In the genomic region with DNA sequence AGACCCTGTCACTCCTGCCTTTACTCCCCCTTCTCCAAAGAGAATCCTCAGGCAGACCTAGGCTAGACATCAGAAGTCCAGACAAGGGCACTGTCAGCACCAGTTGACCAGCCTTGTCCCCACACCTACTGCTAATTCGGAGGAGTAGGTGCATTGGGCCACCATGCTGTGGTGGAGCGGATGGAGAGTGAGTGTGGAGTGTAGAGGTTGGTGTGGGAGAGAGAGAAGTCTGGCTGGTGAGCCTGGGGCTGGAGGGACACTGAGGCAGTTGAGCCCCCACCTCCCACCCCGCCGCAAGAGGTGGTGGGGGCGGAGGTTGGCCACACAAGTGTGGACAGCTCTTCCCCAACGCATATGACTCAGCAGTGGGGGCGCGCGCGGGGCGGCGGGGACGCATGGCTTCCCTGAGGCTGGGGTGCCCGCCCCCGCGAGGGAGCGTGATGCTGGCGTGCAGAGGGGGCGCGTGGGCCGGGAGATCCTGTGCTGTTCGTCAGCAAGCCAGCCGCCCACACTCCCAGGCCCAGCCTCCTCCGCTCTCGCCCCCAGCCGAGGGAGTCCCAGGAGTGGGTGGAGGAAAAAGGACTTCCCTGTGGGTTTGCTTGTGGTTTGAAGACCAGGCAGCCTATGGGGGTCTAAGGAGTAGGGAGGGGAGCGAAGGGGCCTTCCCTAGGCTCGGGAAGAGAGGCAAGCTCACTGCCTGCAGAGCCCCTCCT, we compare ENCODE assay signal across 11 mouse cellular contexts. TPM values are rescaled to one million over a fixed set of nuclear protein-coding genes. Genes with fewer than 3 reads are reported as not detected.
DNase-seq lines count a peak whose midpoint lies in the region; ATAC-seq and TF ChIP-seq lines count a peak whose summit lies in the region.
"Had no signal": no experiment of that assay in that cellular context is flagged by ENCODE, and none has a peak within 500 bp of the region (broad histone marks: within the 10 kb centered on the region; RNA-seq: fewer than 3 reads in every experiment).

No protein-coding gene starts in this region.

- no peaks in the 10 kb centered on the region for H3K4me1 ChIP-seq in kidney, postnatal 0 days (replicated peaks; ENCODE audit: insufficient read depth, low read length)
- H3K4me1 ChIP-seq in embryonic facial prominence, embryonic 11.5 days (ENCODE audit: control insufficient read depth, insufficient read depth, low read length): no peaks in the 10 kb centered on the region; the same call in 1 of the 2 replicates
- H3K4me1 ChIP-seq in hindbrain, embryonic 10.5 days (replicated peaks): peaks cover 16% of the 10 kb centered on the region
- peaks cover 27% of the 10 kb centered on the region for H3K4me1 ChIP-seq in midbrain, embryonic 15.5 days

- 6% methylated on average over 28 of the region's 28 CpGs for WGBS in kidney, postnatal 0 days
- 7% methylated on average over 18 of the region's 28 CpGs for WGBS in embryonic facial prominence, embryonic 11.5 days
- WGBS in hindbrain, embryonic 10.5 days: 6% methylated on average over 28 of the region's 28 CpGs
- 7% methylated on average over 28 of the region's 28 CpGs for WGBS in midbrain, embryonic 15.5 days

- ATAC-seq in kidney, postnatal 0 days (replicated peaks; ENCODE audit: low FRiP score, low read depth): no peak
- no peak for ATAC-seq in embryonic facial prominence, embryonic 11.5 days (replicated peaks; ENCODE audit: insufficient number of reproducible peaks, low FRiP score, low TSS enrichment, low read depth)
- ATAC-seq in midbrain, embryonic 15.5 days (replicated peaks): peak; percentile 28; the same call in 1 of the 2 replicates
- ATAC-seq: lung, postnatal 0 days had no signal

- H3K9ac ChIP-seq in kidney, postnatal 0 days (ENCODE audit: low read depth, low read length): no peak overlapping the region
- no peak overlapping the region for H3K9ac ChIP-seq in embryonic facial prominence, embryonic 11.5 days (replicated peaks; ENCODE audit: low read length)
- no peak overlapping the region for H3K9ac ChIP-seq in midbrain, embryonic 15.5 days

- H3K4me2 ChIP-seq in kidney, postnatal 0 days (ENCODE audit: low read length): peak overlapping the region; percentile 13; the same call in 1 of the 2 replicates
- H3K4me2 ChIP-seq in embryonic facial prominence, embryonic 11.5 days (ENCODE audit: low read depth, low read length): peak overlapping the region; percentile 14
- H3K4me2 ChIP-seq in midbrain, embryonic 15.5 days: peak overlapping the region; percentile 45

- TF ChIP-seq CTCF in kidney, postnatal 0 days (IDR thresholded peaks at IDR 0.05; ENCODE audit: low read depth): no peak

- no peaks in the 10 kb centered on the region for H3K36me3 ChIP-seq in kidney, postnatal 0 days (ENCODE audit: insufficient read depth, low read length)
- H3K36me3 ChIP-seq in embryonic facial prominence, embryonic 11.5 days (replicated peaks; ENCODE audit: control insufficient read depth, insufficient read depth, low read depth, low read length): no peaks in the 10 kb centered on the region
- H3K36me3 ChIP-seq in hindbrain, embryonic 10.5 days: no peaks in the 10 kb centered on the region
- H3K36me3 ChIP-seq in midbrain, embryonic 15.5 days (replicated peaks): no peaks in the 10 kb centered on the region

- H3K27ac ChIP-seq in kidney, postnatal 0 days: no peak overlapping the region
- no peak overlapping the region for H3K27ac ChIP-seq in embryonic facial prominence, embryonic 11.5 days (replicated peaks; ENCODE audit: low read depth, low read length)
- H3K27ac ChIP-seq in hindbrain, embryonic 10.5 days: no peak overlapping the region
- no peak overlapping the region for H3K27ac ChIP-seq in midbrain, embryonic 15.5 days
- H3K27ac ChIP-seq: heart, adult 2 months had no signal

- H3K4me3 ChIP-seq in kidney, postnatal 0 days (replicated peaks; ENCODE audit: low read depth, low read length): no peak overlapping the region
- H3K4me3 ChIP-seq in embryonic facial prominence, embryonic 11.5 days (ENCODE audit: low read depth, low read length): no peak overlapping the region
- peak overlapping the region; percentile 38 for H3K4me3 ChIP-seq in hindbrain, embryonic 10.5 days
- peak overlapping the region; percentile 10; the same call in 1 of the 2 replicates for H3K4me3 ChIP-seq in midbrain, embryonic 15.5 days
- H3K4me3 ChIP-seq: heart, adult 2 months had no signal

- no peaks in the 10 kb centered on the region for H3K27me3 ChIP-seq in kidney, postnatal 0 days (ENCODE audit: insufficient read depth, low read length)
- no peaks in the 10 kb centered on the region for H3K27me3 ChIP-seq in embryonic facial prominence, embryonic 11.5 days (ENCODE audit: control insufficient read depth, insufficient read depth, low read length)
- H3K27me3 ChIP-seq in hindbrain, embryonic 10.5 days (ENCODE audit: insufficient read depth, poor library complexity, severe bottlenecking): peaks cover 44% of the 10 kb centered on the region
- H3K27me3 ChIP-seq in midbrain, embryonic 15.5 days (replicated peaks): no peaks in the 10 kb centered on the region

- H3K9me3 ChIP-seq in kidney, postnatal 0 days (replicated peaks; ENCODE audit: low read length): no peaks in the 10 kb centered on the region
- H3K9me3 ChIP-seq in embryonic facial prominence, embryonic 11.5 days (replicated peaks; ENCODE audit: control insufficient read depth, low read length): no peaks in the 10 kb centered on the region
- H3K9me3 ChIP-seq in hindbrain, embryonic 10.5 days: no peaks in the 10 kb centered on the region
- no peaks in the 10 kb centered on the region for H3K9me3 ChIP-seq in midbrain, embryonic 15.5 days

- DNase-seq in kidney, postnatal 0 days (ENCODE audit: low spot score): no peak
- no peak for DNase-seq in kidney, adult 9 months
- no peak for DNase-seq in embryonic facial prominence, embryonic 11.5 days (ENCODE audit: low spot score)
- DNase-seq in hindbrain, embryonic 10.5 days (ENCODE audit: low spot score): no peak
- no peak for DNase-seq in B cell, adult 2 months
- no peak for DNase-seq in gastrocnemius, adult 8-10 months (ENCODE audit: low spot score in 2 of 2)
- no peak for DNase-seq in layer of hippocampus, postnatal 36 days
- DNase-seq: heart, adult 2 months had no signal

RNA-seq across cellular contexts. Expression of a gene that starts 10.7 kb away (rescaled TPM):
- polyA plus RNA-seq in kidney, postnatal 0 days (2015; fragmentation: Nextera tagmentation; extraction: Ambion mirVana): 0.04 and 0.07 TPM in 2 replicates
- 0.13 and 0.53 TPM in 2 replicates for polyA plus RNA-seq in embryonic facial prominence, embryonic 11.5 days (2014; fragmentation: Nextera tagmentation; extraction: Ambion mirVana)
- polyA plus RNA-seq in hindbrain, embryonic 10.5 days (2016; fragmentation: Nextera tagmentation; extraction: Ambion mirVana): 0.26 and 1.5 TPM in 2 replicates
- 12.4 and 13.7 TPM in 2 replicates for polyA plus RNA-seq in midbrain, embryonic 15.5 days (2015; fragmentation: Nextera tagmentation; extraction: Ambion mirVana)
- total RNA-seq in gastrocnemius, adult 8-10 months (2022): under 1 TPM; 0.24 to 0.65 (median 0.33) TPM
- 100 to 1,000 TPM; 120 to 131 TPM for total RNA-seq in layer of hippocampus, postnatal 36 days (2021)
- polyA plus RNA-seq: lung, postnatal 0 days; spleen, adult 2 months had no signal

Comparison
In these comparisons a context has a peak if more than half of its experiments do, and no peak if none do; other contexts are left out.
1. H3K4me3 ChIP-seq: peak in hindbrain, embryonic 10.5 days (single experiment) and midbrain, embryonic 15.5 days (single experiment); none in kidney, postnatal 0 days (single experiment) and embryonic facial prominence, embryonic 11.5 days (single experiment).
2. Peak in every context shown above with its lines, with median percentiles within 50 percentile points of each other: H3K4me2 ChIP-seq.